In the genomic region with DNA sequence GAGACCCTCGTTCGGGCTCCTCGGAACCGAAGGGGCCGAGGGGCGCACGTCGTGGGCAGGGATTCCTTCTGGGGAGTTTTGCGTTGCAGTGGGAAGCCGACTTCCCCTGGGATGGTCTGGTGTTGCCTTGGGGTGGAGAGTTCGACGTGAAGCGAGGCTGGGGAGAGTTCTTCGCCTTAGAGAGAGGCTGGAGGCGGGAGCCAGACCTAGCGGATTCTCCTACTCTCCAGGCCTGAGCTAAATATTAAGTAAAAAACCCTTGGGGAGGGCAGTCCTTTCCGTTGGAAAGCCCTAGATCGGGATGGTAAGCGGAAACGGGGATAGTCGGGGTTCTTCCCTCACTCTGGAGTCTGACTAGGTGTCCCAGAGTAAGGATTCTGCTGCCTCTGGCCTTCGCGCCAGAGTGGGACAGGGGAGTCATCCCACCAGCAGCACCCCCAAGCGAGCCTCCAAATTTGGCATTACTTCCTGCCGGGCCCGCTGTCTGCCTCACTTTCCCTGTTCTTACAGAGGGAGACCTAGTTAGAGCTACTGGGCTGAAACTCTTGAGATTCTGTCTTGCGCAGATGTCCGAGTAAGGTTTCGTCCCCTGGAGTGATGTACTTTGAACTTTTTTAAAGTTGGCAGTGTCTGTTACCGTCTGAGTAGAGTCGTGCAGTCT, we compare ENCODE assay signal across 8 mouse cellular contexts. TPM values are rescaled to one million over a fixed set of nuclear protein-coding genes. Genes with fewer than 3 reads are reported as not detected.
DNase-seq lines count a peak whose midpoint lies in the region; ATAC-seq and TF ChIP-seq lines count a peak whose summit lies in the region.

No protein-coding gene starts in this region.

- peak; percentile 35 for DNase-seq in cerebellum, adult 11-12 months
- DNase-seq in cerebellum, postnatal 4 days (ENCODE audit: low spot score in 2 of 2), result no peak
- DNase-seq in embryo, embryonic 10 days (ENCODE audit: low spot score), result peak; percentile 47
- peak; percentile 44 for DNase-seq in kidney, postnatal 0 days (ENCODE audit: low spot score)
- peak; percentile 25 to 28 for DNase-seq in lung, postnatal 4 days
- DNase-seq in thymus, adult 2 months, result peak; percentile 30

- no peak for TF ChIP-seq CTCF in ES-Bruce4 (IDR thresholded peaks at IDR 0.05; ENCODE audit: low read depth, low read length)
- TF ChIP-seq CTCF in kidney, postnatal 0 days (IDR thresholded peaks at IDR 0.05; ENCODE audit: low read depth), result no peak
- no peak for TF ChIP-seq CTCF in thymus, adult 2 months (IDR thresholded peaks at IDR 0.05; ENCODE audit: borderline replicate concordance, control insufficient read depth, extremely low read depth, insufficient read depth, low read length, poor library complexity)

- no peaks in the 10 kb centered on the region for H3K36me3 ChIP-seq in ES-Bruce4 (ENCODE audit: control insufficient read depth, insufficient read depth, low read length, poor library complexity, severe bottlenecking)
- H3K36me3 ChIP-seq in heart, embryonic 13.5 days, result peaks cover 6% of the 10 kb centered on the region; the same call in 1 of the 2 replicates
- H3K36me3 ChIP-seq in kidney, postnatal 0 days (ENCODE audit: insufficient read depth, low read length), result no peaks in the 10 kb centered on the region
- H3K36me3 ChIP-seq in thymus, adult 2 months (ENCODE audit: control insufficient read depth, insufficient read depth, low read length), result no peaks in the 10 kb centered on the region

- H3K9ac ChIP-seq in ES-Bruce4 (ENCODE audit: low read depth, poor library complexity, severe bottlenecking), result peak overlapping the region; percentile 79
- peak overlapping the region; percentile 91 for H3K9ac ChIP-seq in heart, embryonic 13.5 days
- H3K9ac ChIP-seq in kidney, postnatal 0 days (ENCODE audit: low read depth, low read length), result peak overlapping the region; percentile 94

- no peak overlapping the region for H3K27ac ChIP-seq in ES-Bruce4 (ENCODE audit: insufficient read depth, low read length)
- peak overlapping the region; percentile 83 for H3K27ac ChIP-seq in heart, embryonic 13.5 days (replicated peaks)
- H3K27ac ChIP-seq in kidney, postnatal 0 days, result peak overlapping the region; percentile 91
- no peak overlapping the region for H3K27ac ChIP-seq in thymus, adult 2 months (ENCODE audit: control insufficient read depth, insufficient read depth, low read length)

- H3K9me3 ChIP-seq in ES-Bruce4 (replicated peaks; ENCODE audit: control insufficient read depth, insufficient read depth, low read length, poor library complexity, severe bottlenecking), result no peaks in the 10 kb centered on the region
- no peaks in the 10 kb centered on the region for H3K9me3 ChIP-seq in heart, embryonic 13.5 days
- H3K9me3 ChIP-seq in kidney, postnatal 0 days (replicated peaks; ENCODE audit: low read length), result no peaks in the 10 kb centered on the region

- no peak for TF ChIP-seq EP300 in ES-Bruce4 (IDR thresholded peaks at IDR 0.05; ENCODE audit: insufficient read depth, low read depth, low read length)

- no peaks in the 10 kb centered on the region for H3K27me3 ChIP-seq in ES-Bruce4 (ENCODE audit: control insufficient read depth, insufficient read depth, low read length, poor library complexity, severe bottlenecking)
- H3K27me3 ChIP-seq in heart, embryonic 13.5 days (replicated peaks), result no peaks in the 10 kb centered on the region
- H3K27me3 ChIP-seq in kidney, postnatal 0 days (ENCODE audit: insufficient read depth, low read length), result no peaks in the 10 kb centered on the region
- H3K27me3 ChIP-seq in thymus, adult 2 months (ENCODE audit: control insufficient read depth, insufficient read depth, low read length), result no peaks in the 10 kb centered on the region

- TF ChIP-seq POLR2A in ES-Bruce4 (IDR thresholded peaks at IDR 0.05; ENCODE audit: insufficient read depth, low read length), result no peak
- TF ChIP-seq POLR2A in thymus, adult 2 months (IDR thresholded peaks at IDR 0.05; ENCODE audit: control insufficient read depth, extremely low read depth, insufficient read depth, low read length, poor library complexity), result no peak

- peak overlapping the region; percentile 91 for H3K4me3 ChIP-seq in ES-Bruce4 (ENCODE audit: low read depth, low read length)
- H3K4me3 ChIP-seq in heart, embryonic 13.5 days, result peak overlapping the region; percentile 76
- H3K4me3 ChIP-seq in kidney, postnatal 0 days (replicated peaks; ENCODE audit: low read depth, low read length), result peak overlapping the region; percentile 92
- H3K4me3 ChIP-seq in thymus, adult 2 months (ENCODE audit: control insufficient read depth, insufficient read depth, low read length), result peak overlapping the region; percentile 80

- under 1% methylated on average over 31 of the region's 31 CpGs for WGBS in heart, embryonic 13.5 days
- under 1% methylated on average over 31 of the region's 31 CpGs for WGBS in kidney, postnatal 0 days
- 2% methylated on average over 31 of the region's 31 CpGs for WGBS in thymus, adult 2 months

- no peaks in the 10 kb centered on the region for H3K4me1 ChIP-seq in ES-Bruce4 (ENCODE audit: control insufficient read depth, insufficient read depth, low read length)
- H3K4me1 ChIP-seq in heart, embryonic 13.5 days, result peaks cover 31% of the 10 kb centered on the region
- peaks cover 8% of the 10 kb centered on the region for H3K4me1 ChIP-seq in kidney, postnatal 0 days (replicated peaks; ENCODE audit: insufficient read depth, low read length)
- H3K4me1 ChIP-seq in thymus, adult 2 months (replicated peaks; ENCODE audit: control insufficient read depth, insufficient read depth, low read length), result peaks cover 9% of the 10 kb centered on the region; the same call in 1 of the 2 replicates

- no peak for ATAC-seq in heart, embryonic 13.5 days (ENCODE audit: extremely low read depth, insufficient number of reproducible peaks, low FRiP score, low TSS enrichment)
- no peak for ATAC-seq in kidney, postnatal 0 days (replicated peaks; ENCODE audit: low FRiP score, low read depth)

- peak overlapping the region; percentile 97 for H3K4me2 ChIP-seq in heart, embryonic 13.5 days
- H3K4me2 ChIP-seq in kidney, postnatal 0 days (ENCODE audit: low read length), result peak overlapping the region; percentile 81

RNA-seq across cellular contexts. Expression of gene Fam192a, which starts 0.8 kb away (rescaled TPM):
- 93.9 and 95.0 TPM in 2 replicates for polyA plus RNA-seq in ES-Bruce4 (2011; ENCODE audit: insufficient read depth, insufficient read length, low read depth, missing spikeins)
- 32.4 and 33.1 TPM in 2 replicates for polyA plus RNA-seq in heart, embryonic 13.5 days (2015; fragmentation: Nextera tagmentation; extraction: Ambion mirVana)
- 64.1 and 72.0 TPM in 2 replicates for polyA plus RNA-seq in kidney, postnatal 0 days (2015; fragmentation: Nextera tagmentation; extraction: Ambion mirVana)
- polyA plus RNA-seq in thymus, adult 2 months (2012; rRNA removed), result 28.3 and 31.5 TPM in 2 replicates

RNA-seq across cellular contexts. Expression of gene Rspry1, which starts 0.9 kb away (rescaled TPM):
- 20.4 and 21.3 TPM in 2 replicates for polyA plus RNA-seq in ES-Bruce4 (2011; ENCODE audit: insufficient read depth, insufficient read length, low read depth, missing spikeins)
- 21.6 and 22.9 TPM in 2 replicates for polyA plus RNA-seq in heart, embryonic 13.5 days (2015; fragmentation: Nextera tagmentation; extraction: Ambion mirVana)
- polyA plus RNA-seq in kidney, postnatal 0 days (2015; fragmentation: Nextera tagmentation; extraction: Ambion mirVana), result 31.0 and 33.1 TPM in 2 replicates
- polyA plus RNA-seq in thymus, adult 2 months (2012; rRNA removed), result 13.6 and 14.9 TPM in 2 replicates

Comparison
In these comparisons a context has a peak if more than half of its experiments do, and no peak if none do; other contexts are left out.
1. DNase-seq: peak in cerebellum, adult 11-12 months (single experiment), embryo, embryonic 10 days (single experiment), kidney, postnatal 0 days (single experiment), lung, postnatal 4 days (2 of 2) and thymus, adult 2 months (single experiment); none in cerebellum, postnatal 4 days (0 of 2).
2. H3K27ac ChIP-seq: peak in heart, embryonic 13.5 days (single experiment) and kidney, postnatal 0 days (single experiment); none in ES-Bruce4 (single experiment) and thymus, adult 2 months (single experiment).
3. Peak in every context shown above with its lines, with median percentiles within 50 percentile points of each other: H3K4me3 ChIP-seq and H3K9ac ChIP-seq.